Mouse (Mus musculus) erythroid progenitor cell, adult 5-6 weeks (primary cell): ENCODE data around the gene Sept7. TPM values are rescaled to one million over a fixed set of nuclear protein-coding genes. Genes with fewer than 3 reads are reported as not detected.
"Not testable (repeated sequence)": the region's sequence is repeated elsewhere in the genome, so short reads cannot be mapped to it uniquely, and the experiment has no call there.

Experiments used
- ATAC-seq: replicated peaks from 2 replicates; pipeline ENCODE4 v1.8.0; 2016; ENCODE audit warnings: moderate number of reproducible peaks, mild to moderate bottlenecking, moderate TSS enrichment, inconsistent platforms; ENCODE audit not compliant: poor library complexity, low FRiP score, severe bottlenecking
- total RNA-seq, 2 experiments: library from RNA; stranded (forward) in 1 of 2; stranded (reverse) in 1 of 2; fragments of 150-400 nt in 1 of 2; fragments of 186-747, 209-891 nt in 1 of 2; gene quantifications; 2 replicates each; pipeline versions ENCODE4 v1.2.3 to v1.2.4; 2015 to 2017; ENCODE audit warnings: low replicate concordance in 2 of 2

Sept7 gene
- total RNA-seq (2015; ENCODE audit: low replicate concordance) (169 and 204 TPM in 2 replicates), total RNA-seq (2017; ENCODE audit: low replicate concordance) (170 and 193 TPM in 2 replicates)

DNA sequence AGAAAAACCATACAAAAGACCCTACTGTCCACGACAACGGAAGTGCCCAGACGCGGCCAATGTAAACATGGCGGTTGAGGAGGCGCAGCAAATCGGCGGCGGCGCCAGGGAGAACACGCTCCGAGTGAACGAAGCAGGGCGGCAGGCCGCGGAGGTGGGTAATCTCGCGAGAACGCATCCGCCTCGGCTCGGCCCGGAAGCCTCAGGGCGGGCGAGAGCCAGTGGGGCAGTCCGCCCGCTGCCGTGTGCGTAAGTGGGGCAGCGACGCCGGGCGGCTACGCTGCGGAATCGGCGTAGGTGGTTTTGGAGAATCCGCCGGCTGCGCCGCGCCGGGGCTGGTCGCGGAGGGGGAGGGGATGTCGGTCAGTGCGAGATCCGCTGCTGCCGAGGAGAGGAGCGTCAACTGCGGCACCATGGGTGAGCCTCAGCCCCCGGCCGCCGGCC is at the start of gene Sept7:
TSS of gene Sept7 (plus strand) at position 157 of the 444 bp plus-strand sequence.
- peak; percentile 93 for ATAC-seq

DNA sequence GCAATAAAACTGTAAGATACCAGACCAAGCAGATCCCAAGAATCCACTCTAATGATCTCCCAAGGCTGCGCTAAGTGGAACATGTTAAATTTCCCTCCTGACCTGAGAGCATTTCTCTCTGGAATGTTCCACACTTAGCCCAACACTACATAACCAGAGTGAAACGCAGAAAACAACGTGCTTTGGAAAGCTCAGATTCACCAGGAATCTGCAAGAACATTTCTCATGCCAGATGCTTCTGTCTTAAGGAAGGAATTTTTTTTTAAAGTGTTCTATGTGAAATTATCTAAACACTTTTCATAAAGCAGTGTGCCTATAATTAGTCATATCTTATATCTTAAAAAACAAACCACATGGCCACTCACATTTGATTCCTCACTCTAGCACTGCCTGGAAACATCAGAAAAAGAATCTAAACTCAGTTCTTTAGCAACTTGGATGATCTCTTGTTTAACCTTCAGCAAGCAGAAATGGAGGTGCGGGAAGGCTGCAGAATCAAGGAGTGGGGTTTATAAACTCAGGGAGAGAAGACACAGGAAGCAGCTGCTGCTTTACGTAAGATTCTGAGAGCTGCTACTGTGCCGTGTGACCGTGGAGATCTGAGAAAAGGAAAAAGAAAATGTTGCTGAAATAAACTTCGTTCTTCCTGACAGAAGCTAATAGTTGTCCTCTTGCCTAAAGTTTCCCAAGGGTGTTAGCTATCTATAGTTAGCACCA is 44.0 kb upstream of the Sept7 start:
- no peak for ATAC-seq

DNA sequence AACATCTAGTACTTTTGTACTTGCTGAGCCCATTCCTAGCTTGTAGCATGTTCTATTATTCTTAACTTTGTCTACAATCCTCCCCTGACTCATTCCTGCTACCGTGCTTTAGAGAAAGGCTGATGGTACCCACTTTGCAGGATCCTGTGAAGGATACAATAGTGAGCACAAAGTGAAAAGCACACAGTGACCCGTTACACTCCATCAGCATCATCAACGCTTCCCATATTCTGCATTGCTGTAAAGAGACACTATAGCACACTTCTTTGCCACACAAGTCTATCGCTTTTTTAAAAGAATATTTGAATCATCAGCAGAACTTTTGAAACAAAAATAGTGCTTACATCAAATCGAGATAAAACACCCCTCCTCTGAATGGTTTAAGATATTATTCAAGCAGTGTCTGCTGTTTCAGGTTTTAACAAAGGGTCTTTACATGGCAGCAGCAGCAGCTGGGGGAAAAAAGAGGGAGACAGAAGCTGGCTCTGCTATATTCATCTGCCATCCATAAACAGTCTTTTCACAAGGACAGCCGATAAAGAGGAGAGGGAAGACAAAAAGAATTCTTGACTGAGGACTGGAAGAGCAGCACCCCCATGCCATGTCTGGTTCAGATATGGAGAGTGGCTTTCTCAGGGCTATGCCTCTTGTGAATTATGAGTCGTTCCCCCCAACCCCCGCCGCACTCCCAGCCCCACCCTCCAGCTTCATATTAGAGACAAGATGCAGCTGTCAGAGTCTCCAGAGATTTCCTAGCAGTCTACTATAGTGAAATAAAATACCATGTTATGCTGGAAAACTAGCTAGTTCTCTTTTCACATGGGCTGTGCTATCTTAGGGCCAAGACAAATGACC is 39.7 kb upstream of the Sept7 start:
- ATAC-seq, result no peak

DNA sequence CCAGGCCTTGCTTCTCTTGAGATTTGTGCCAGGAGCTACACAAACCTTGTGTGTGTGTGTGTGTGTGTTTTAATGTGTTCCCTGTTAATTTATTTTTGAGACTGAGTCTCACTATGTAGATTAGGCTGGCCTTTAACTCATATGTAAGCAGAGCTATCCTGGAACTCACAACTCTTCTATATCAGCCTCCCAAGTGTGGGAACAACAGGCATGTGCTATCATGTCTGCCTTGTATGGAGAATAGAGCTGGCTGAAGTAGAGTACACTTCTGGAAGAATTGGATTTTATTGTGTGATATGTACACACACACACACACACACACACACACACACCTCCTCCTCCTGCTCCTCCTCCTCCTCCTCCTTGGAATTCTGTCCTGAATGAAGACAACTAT is 39.1 kb upstream of the Sept7 start:
- ATAC-seq, result no peak

DNA sequence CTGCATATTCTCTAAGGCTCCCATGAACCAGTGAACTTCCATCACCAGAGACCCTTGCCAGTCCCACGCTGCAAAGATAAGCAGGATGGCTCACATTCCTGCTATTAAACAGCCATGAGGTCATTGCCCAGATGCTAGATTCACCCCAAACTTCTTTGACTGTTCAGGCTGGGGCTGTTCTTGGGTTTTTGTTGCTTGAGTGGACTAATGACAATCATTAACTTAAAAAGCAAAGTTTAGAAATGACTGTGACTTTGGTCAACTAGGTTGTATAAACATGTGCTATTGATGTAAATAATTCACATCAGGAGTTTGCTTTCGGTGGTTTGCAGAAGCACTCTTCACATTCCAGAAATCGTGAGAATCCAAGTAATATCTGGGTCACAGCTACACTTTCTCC is 36.8 kb upstream of the Sept7 start:
- no peak for ATAC-seq

DNA sequence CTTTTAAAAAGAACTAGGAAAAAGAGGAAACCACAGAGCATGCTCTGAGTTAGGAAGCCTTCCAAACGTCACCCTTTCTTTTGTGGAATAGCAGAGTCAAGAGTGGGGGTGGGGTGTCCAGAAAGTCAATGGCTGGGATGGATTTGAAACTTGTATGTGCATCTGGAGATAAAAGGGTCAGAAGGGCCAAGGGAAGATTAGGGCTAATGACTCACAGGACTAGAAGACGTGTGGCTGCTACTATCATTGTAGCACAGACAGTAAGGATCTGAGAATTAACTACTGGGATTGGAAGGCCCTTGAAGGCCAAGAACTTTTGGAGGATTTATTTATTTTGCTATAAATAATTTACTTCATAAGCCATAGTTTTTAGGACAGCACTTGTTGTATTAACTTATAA is 36.0 kb upstream of the Sept7 start:
- no peak for ATAC-seq

DNA sequence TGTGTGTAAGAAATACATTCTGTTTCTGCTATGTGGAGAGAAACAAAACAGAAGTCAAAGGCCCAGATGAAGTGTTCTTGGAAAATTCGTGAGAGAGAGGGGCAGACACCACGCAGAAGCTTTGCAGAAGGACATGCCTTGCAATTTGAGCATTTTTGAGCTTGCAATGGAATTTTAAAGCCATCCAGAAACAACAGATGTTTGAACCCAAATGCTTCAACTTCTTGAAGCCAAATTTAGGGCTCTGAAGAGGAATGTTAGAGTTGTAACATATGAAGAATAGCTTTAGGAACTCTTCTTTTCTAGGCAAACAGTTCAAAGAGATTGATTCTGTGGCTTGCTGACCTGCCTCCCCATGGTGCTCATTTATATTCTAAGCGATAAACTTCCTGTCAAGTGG is 33.3 kb upstream of the Sept7 start:
- ATAC-seq, result no peak

DNA sequence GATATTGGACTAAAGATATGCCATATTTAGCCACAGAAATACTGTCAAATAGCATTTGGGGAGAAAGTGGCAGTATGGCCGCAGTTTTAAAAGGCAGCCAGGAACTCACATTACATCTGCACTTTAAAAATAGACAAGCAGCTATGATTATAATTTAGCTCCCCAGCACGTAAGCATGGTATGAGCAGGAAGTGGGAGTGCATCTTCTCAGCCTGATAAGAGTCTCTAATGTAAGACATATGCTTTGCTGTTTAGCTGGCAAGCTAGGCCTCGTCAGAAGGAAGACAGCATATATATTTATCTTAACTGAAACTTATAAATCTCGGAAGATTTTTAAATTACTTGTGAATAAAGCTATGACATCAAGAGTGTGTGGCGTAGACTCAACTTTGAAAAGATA is 32.4 kb upstream of the Sept7 start:
- ATAC-seq, result no peak

DNA sequence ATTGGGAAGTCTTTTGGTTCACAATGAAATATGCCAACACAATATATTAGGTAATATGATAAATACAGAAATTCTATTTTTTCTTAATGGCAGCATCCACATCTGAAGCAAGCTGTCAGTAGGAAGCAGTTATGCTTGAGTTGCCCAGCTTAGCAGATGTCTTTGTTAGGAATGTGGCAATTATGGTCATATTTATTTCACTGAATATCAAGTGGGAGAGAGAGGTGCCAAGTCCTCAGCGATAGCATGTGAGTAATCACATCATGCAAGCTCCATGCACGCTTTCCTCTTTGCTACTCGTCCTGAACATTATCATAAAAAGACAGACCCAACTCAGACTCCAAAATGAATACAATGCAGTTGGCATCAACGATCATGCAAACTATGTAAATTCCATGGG is 27.3 kb upstream of the Sept7 start:
- no peak for ATAC-seq

DNA sequence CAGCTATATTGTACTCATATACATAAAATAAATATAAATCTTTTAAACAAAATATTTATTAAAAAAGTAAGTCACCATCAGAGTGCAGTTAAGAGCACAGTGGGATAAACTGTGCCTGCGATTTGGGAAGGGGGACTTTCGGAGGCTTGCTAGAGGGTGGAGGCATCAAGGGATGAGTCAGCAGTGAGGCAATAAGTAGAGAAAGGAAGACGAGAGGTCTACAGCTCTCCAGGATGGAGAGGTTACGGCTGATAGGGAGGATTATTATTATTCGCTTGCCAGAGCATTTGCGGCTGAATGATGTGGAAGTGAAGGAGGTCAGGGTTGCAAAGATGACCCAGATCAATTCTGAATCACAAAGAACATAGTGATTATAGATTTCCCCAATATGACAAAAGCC is 22.5 kb upstream of the Sept7 start:
- ATAC-seq, result no peak

DNA sequence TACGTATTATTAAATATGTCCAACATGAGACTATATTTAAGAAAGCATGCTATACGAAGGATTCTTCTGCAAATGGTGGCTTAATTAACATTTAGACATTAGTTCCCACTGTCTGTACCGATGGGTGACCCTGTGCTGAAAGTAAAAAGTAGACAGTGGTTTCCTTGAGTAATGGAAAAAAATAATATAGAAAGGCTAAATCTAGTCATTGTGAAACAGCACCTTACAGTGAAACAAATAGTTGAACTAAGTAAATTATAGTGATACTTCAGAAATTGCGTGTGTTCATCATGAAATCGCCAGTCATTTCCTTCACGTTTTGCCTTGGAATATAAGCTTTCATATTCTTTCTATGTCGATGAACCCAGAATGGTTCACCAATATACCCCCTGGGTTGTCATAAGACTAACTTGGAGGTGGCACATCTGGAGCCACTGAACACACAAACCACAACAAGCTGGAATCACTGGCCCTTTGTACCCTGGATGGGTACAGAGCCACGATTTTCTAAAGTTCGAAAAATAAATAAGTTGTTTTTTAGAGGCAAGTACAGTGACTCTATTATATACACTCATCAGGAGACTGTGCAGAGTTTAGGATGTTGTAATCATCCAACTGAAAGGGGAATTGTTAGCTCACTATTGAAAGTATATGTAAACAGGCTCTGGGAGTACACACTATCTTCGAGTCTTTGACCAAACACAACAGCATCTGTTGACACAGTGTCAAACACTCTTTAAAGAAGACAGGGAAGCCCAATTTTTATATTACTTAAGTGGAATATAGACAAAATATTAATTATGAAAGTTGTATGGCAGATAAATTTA is 21.8 kb upstream of the Sept7 start:
- ATAC-seq, result no peak

DNA sequence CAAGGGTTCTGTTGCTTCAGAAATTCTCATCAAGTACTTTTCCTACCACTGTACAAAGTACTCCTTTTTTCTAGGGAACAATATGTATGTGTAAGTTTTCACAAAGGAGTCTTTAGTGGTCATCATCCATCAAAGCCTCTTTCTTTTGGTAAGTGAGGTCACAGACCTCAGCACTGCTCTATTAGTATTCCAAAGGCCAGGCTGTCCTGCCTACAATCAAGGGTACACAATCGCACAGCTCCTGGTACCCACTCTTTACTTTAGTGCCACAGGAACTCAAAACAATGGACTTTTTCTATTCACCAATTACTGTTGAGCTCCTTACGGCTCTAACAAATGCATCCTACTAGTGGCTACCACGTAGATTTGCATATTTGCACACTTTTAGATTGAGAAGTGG is 11.2 kb upstream of the Sept7 start:
- no peak for ATAC-seq

DNA sequence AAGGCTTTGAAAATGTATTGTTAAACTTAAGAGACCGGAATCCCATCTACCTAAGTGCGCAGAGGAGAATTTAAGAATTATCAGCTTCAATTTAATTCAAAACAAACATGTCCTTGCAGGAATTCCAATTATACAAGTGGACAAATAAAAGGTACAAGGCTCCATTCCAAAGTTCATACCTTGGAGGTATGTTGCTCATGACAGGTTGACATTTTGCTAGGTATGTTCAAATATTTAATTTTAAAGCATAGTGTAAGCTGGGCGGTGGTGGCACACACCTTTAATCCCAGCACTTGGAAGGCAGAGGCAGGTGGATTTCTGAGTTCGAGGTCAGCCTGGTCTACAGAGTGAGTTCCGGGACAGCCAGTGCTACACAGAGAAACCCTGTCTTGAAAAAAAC is 10.5 kb upstream of the Sept7 start:
- ATAC-seq, result not testable (repeated sequence)

DNA sequence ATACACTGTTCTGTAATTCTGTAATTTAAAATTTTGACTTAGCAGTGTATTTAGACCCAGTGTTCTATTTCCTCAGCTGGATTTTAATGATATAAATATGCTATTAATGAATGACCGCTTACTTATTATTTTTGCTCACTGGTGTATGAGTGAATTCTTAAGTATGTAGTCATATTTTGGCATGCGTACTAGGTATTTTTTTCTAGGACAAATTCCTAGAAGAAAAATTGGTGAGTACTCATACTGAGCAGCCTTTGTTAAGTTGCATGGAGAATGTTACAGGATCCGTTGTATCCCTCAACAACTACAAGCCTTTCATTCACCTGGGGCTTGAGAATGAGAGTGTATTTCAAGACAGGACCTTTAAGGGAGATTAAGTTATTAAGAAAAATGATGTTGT is 10.0 kb upstream of the Sept7 start:
- ATAC-seq, result no peak

DNA sequence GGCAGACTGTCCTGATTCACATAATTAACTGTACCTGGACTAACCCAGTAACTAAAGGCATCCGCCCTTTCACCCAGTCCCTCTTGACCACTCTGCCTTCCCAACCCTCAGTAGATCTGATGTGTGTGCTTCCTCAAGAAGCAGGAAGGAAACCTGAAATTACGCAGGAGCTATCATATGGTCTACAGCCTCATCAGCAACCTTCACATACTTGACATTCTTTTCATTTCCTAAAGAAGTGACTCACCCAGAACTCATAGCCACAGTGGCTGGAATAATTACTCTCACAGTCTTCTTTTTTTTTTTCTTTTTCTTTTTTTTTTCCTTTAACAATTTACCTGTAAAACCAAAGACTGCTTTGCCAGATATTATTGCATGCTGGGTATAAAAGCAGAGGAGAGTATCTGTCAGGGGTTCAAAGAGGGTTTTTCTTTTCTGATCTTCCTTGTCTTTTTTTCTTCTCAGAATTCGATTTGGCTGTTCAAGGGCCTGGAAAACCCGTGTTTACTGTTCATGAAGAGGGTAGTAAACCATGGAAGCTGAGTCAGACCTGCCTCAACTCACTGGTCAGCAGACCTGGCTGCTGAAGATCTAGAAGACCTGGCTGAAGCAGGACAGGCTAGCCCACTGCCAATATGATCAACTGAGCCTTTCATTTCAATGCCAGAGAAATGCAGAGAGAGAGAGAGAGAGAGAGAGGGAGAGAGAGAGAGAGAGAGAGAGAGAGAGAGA is 8.1 kb upstream of the Sept7 start:
- ATAC-seq, result no peak

DNA sequence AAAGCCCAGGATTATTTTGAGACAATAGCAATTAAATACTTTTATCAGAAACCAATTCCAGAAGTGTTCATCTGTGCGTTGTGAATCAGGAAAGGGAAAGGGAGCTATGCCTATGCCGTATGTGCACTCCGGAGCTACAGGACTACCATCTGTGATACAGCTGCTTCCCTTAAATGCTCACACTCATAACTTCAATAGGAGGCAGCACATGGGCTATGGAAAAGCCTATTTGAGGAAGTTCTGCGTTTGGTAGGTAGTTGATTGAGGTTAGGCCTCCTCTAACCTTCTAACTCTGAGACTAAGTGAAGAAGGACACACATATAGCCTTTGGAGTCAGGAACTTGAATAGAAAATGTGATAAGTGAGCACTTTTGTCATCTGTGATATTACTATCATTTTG is 7.1 kb upstream of the Sept7 start:
- no peak for ATAC-seq

DNA sequence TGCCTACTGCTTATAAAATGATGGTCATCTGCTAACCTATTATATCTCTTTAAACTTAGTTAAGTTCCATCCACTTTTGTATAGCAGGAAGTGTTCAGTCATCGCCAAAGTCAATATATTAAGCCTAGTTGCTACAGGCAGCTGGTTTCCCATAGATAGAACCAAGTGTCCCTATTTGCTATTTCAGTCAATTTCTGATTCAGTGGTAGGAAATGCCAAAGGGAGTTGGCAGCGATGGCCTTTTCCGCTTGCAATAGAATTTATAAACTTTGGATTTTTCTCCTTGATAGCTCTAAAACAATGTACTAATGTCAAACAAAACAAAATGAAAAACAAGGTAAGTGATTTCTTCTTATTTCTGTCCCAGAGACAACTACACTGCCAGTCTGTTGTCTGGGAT is 5.7 kb upstream of the Sept7 start:
- no peak for ATAC-seq

DNA sequence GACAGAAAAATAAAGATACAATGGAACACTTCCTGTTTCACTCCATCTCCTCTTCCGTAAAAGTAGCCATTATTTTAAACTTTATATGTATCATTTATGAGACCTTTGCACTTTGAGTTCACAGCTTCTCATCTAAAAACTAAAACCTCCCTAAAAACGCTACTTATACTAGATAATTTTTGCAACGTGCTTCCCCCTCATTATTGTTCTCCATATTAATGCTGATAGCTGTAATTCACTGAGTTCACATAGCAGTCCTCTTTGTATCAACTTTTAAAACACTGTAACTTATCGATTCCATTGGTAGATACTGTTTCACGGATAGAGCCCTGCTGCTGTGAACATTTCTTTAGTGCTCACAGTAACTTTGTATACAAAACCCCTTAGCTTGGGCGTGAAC is 1.1 kb upstream of the Sept7 start:
- ATAC-seq, result 0 out of 2 replicates have a peak, but pooled peaks have one; percentile 1

DNA sequence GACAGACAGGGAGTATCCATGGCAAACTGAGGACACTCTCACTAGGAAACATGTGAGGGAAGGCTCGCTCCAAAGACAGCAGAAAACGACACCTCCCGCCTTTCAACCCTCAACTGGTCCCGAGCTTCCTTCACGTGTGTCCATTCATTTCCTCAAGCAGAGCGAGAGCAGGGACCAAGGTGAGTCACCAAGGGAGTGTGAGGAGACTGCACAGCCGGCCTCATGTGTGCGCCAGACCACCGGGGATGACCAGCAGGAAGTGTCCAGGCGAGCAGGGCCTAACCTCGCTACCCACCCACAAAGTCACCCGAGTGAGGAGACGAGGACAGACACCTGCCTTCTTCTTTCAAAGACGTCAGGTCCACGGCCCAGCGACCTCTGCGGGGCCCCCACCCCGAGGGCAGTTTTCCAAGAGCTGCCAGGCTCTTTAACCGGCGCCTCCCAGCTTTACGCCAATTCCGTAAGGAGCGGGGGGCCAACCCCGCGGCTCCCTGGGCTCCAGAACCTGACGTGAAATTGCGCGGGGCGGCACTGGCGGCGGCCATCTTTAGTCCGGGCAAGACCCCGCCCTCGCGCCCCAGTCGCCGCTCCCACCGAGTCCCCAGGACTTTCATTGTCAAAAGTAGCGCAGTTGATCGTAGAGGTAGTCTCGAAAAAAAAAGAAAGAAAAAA is 492 bp upstream of the Sept7 start:
- ATAC-seq, result peak; percentile 81
